Comparison of ENCODE assay signal across 16 mouse cellular contexts in genomic region chr13:43209560-43209959, GRCm38 (mm10). TPM values are rescaled to one million over a fixed set of nuclear protein-coding genes. Genes with fewer than 3 reads are reported as not detected.
DNase-seq lines count a peak whose midpoint lies in the region; ATAC-seq and TF ChIP-seq lines count a peak whose summit lies in the region.
"Had no signal": no experiment of that assay in that cellular context is flagged by ENCODE, and none has a peak within 500 bp of the region (broad histone marks: within the 10 kb centered on the region; RNA-seq: fewer than 3 reads in every experiment).

No protein-coding gene starts in this region.

- no peak for TF ChIP-seq CTCF in hindbrain, postnatal 0 days (IDR thresholded peaks at IDR 0.05; ENCODE audit: low read depth)

- 73% methylated on average over 5 of the region's 5 CpGs for WGBS in embryonic facial prominence, embryonic 14.5 days
- 78% methylated on average over 5 of the region's 5 CpGs for WGBS in embryonic facial prominence, embryonic 10.5 days
- WGBS in hindbrain, postnatal 0 days: 66% methylated on average over 5 of the region's 5 CpGs
- 71% methylated on average over 5 of the region's 5 CpGs for WGBS in forebrain, embryonic 12.5 days

- H3K27ac ChIP-seq in embryonic facial prominence, embryonic 14.5 days (replicated peaks; ENCODE audit: low read depth, low read length): no peak overlapping the region
- H3K27ac ChIP-seq in embryonic facial prominence, embryonic 10.5 days (replicated peaks): no peak overlapping the region
- H3K27ac ChIP-seq in hindbrain, postnatal 0 days: no peak overlapping the region
- no peak overlapping the region for H3K27ac ChIP-seq in forebrain, embryonic 12.5 days
- H3K27ac ChIP-seq: forebrain, embryonic 10.5 days; liver, embryonic 14.5 days had no signal

- no peaks in the 10 kb centered on the region for H3K4me1 ChIP-seq in embryonic facial prominence, embryonic 14.5 days (ENCODE audit: control insufficient read depth, insufficient read depth, low read length)
- H3K4me1 ChIP-seq in embryonic facial prominence, embryonic 10.5 days: peaks cover 34% of the 10 kb centered on the region
- H3K4me1 ChIP-seq in megakaryocyte, embryonic 14.5 days: peaks cover 97% of the 10 kb centered on the region
- H3K4me1 ChIP-seq in hindbrain, postnatal 0 days (ENCODE audit: insufficient read depth, low read length): no peaks in the 10 kb centered on the region
- H3K4me1 ChIP-seq in forebrain, embryonic 12.5 days: peaks cover 8% of the 10 kb centered on the region; the same call in 1 of the 2 replicates

- H3K4me2 ChIP-seq in embryonic facial prominence, embryonic 14.5 days (ENCODE audit: low read depth, low read length): no peak overlapping the region
- no peak overlapping the region for H3K4me2 ChIP-seq in hindbrain, postnatal 0 days (ENCODE audit: low read depth, low read length)
- H3K4me2 ChIP-seq in forebrain, embryonic 12.5 days: no peak overlapping the region

- H3K36me3 ChIP-seq in embryonic facial prominence, embryonic 14.5 days (ENCODE audit: control insufficient read depth, insufficient read depth, low read length): no peaks in the 10 kb centered on the region
- no peaks in the 10 kb centered on the region for H3K36me3 ChIP-seq in embryonic facial prominence, embryonic 10.5 days (replicated peaks)
- peaks cover 85% of the 10 kb centered on the region for H3K36me3 ChIP-seq in megakaryocyte, embryonic 14.5 days (replicated peaks; ENCODE audit: low read length)
- no peaks in the 10 kb centered on the region for H3K36me3 ChIP-seq in hindbrain, postnatal 0 days (ENCODE audit: insufficient read depth, low read length)
- no peaks in the 10 kb centered on the region for H3K36me3 ChIP-seq in forebrain, embryonic 12.5 days (replicated peaks)
- H3K36me3 ChIP-seq: forebrain, embryonic 10.5 days had no signal

- H3K4me3 ChIP-seq in embryonic facial prominence, embryonic 14.5 days (ENCODE audit: low read depth, low read length): no peak overlapping the region
- H3K4me3 ChIP-seq in embryonic facial prominence, embryonic 10.5 days: no peak overlapping the region
- peak overlapping the region; percentile 69 for H3K4me3 ChIP-seq in megakaryocyte, embryonic 14.5 days (replicated peaks)
- H3K4me3 ChIP-seq in hindbrain, postnatal 0 days (ENCODE audit: low read length): no peak overlapping the region
- no peak overlapping the region for H3K4me3 ChIP-seq in forebrain, embryonic 12.5 days (replicated peaks)
- H3K4me3 ChIP-seq: forebrain, embryonic 10.5 days had no signal

- ATAC-seq in embryonic facial prominence, embryonic 14.5 days (ENCODE audit: low read depth): peak; percentile 67
- no peak for ATAC-seq in hindbrain, postnatal 0 days
- ATAC-seq in forebrain, embryonic 12.5 days (ENCODE audit: low FRiP score): no peak
- ATAC-seq: midbrain, embryonic 16.5 days had no signal

- no peak overlapping the region for H3K9ac ChIP-seq in embryonic facial prominence, embryonic 14.5 days (ENCODE audit: low read depth, low read length)
- no peak overlapping the region for H3K9ac ChIP-seq in hindbrain, postnatal 0 days (replicated peaks; ENCODE audit: low read length)
- no peak overlapping the region for H3K9ac ChIP-seq in forebrain, embryonic 12.5 days
- H3K9ac ChIP-seq: liver, embryonic 14.5 days had no signal

- no peaks in the 10 kb centered on the region for H3K27me3 ChIP-seq in embryonic facial prominence, embryonic 14.5 days (replicated peaks; ENCODE audit: control insufficient read depth, insufficient read depth, low read length)
- peaks cover 20% of the 10 kb centered on the region for H3K27me3 ChIP-seq in embryonic facial prominence, embryonic 10.5 days (replicated peaks; ENCODE audit: low read depth, poor library complexity, severe bottlenecking)
- H3K27me3 ChIP-seq in megakaryocyte, embryonic 14.5 days (replicated peaks): no peaks in the 10 kb centered on the region
- H3K27me3 ChIP-seq in hindbrain, postnatal 0 days (ENCODE audit: insufficient read depth, low read length): no peaks in the 10 kb centered on the region
- no peaks in the 10 kb centered on the region for H3K27me3 ChIP-seq in forebrain, embryonic 12.5 days

- no peaks in the 10 kb centered on the region for H3K9me3 ChIP-seq in embryonic facial prominence, embryonic 14.5 days (ENCODE audit: control insufficient read depth, low read length)
- no peaks in the 10 kb centered on the region for H3K9me3 ChIP-seq in embryonic facial prominence, embryonic 10.5 days
- H3K9me3 ChIP-seq in megakaryocyte, embryonic 14.5 days: no peaks in the 10 kb centered on the region
- no peaks in the 10 kb centered on the region for H3K9me3 ChIP-seq in hindbrain, postnatal 0 days (ENCODE audit: low read length)
- no peaks in the 10 kb centered on the region for H3K9me3 ChIP-seq in forebrain, embryonic 12.5 days
- H3K9me3 ChIP-seq: forebrain, embryonic 10.5 days had no signal

- no peak for DNase-seq in embryonic facial prominence, embryonic 14.5 days (ENCODE audit: low spot score)
- no peak for DNase-seq in embryonic facial prominence, embryonic 10.5 days (ENCODE audit: low spot score)
- DNase-seq in lung, postnatal 4 days: peak; percentile 39 to 46
- DNase-seq in lung, postnatal 10 days: no peak
- DNase-seq in kidney, postnatal 10 days: no peak
- DNase-seq in hindbrain, postnatal 0 days (ENCODE audit: low spot score): no peak
- DNase-seq: adrenal gland, adult 2 months; embryo, embryonic 11 days; gastrocnemius, postnatal 14 days; kidney, postnatal 36 days; right cerebral cortex, postnatal 4 days had no signal

RNA-seq across cellular contexts. Expression of gene Tbc1d7, which starts 38.3 kb away (rescaled TPM):
- polyA plus RNA-seq in embryonic facial prominence, embryonic 14.5 days (2014; fragmentation: Nextera tagmentation; extraction: Ambion mirVana): 45.9 and 55.1 TPM in 2 replicates
- polyA plus RNA-seq in embryonic facial prominence, embryonic 10.5 days (2016; fragmentation: Nextera tagmentation; extraction: Ambion mirVana): 62.9 and 64.8 TPM in 2 replicates
- polyA plus RNA-seq in megakaryocyte, embryonic 14.5 days (2012; ENCODE audit: insufficient read depth, low replicate concordance): 2.7 and 6.9 TPM in 2 replicates
- 39.9 and 42.7 TPM in 2 replicates for total RNA-seq in hindbrain, postnatal 0 days (2014; rRNA removed)
- polyA plus RNA-seq in hindbrain, postnatal 0 days (2015; fragmentation: Nextera tagmentation; extraction: Ambion mirVana): 86.6 and 87.9 TPM in 2 replicates
- 74.0 and 75.4 TPM in 2 replicates for polyA plus RNA-seq in forebrain, embryonic 12.5 days (2016; fragmentation: Nextera tagmentation; extraction: Ambion mirVana)

Comparison
In these comparisons a context has a peak if more than half of its experiments do, and no peak if none do; other contexts are left out.
1. DNase-seq: peak in lung, postnatal 4 days (2 of 2); none in embryonic facial prominence, embryonic 14.5 days (single experiment), embryonic facial prominence, embryonic 10.5 days (single experiment), lung, postnatal 10 days (single experiment), kidney, postnatal 10 days (single experiment) and hindbrain, postnatal 0 days (single experiment).